Mouse (Mus musculus): ENCODE data around the gene Mapk9.

- peak; percentile 93 for TF ChIP-seq CTCF (IDR thresholded peaks at IDR 0.05)
- TF ChIP-seq EP300 (IDR thresholded peaks at IDR 0.05): no peak
Observed at GRCm38 (mm10) chr11:49846401-49847070, at the start of gene Mapk9.

Measured in lung, postnatal 0 days (tissue).